Mouse (Mus musculus) kidney, embryonic 15.5 days (tissue): ENCODE data around the gene Aven. TPM values are rescaled to one million over a fixed set of nuclear protein-coding genes. Genes with fewer than 3 reads are reported as not detected.
"Not testable (repeated sequence)": the region's sequence is repeated elsewhere in the genome, so short reads cannot be mapped to it uniquely, and the experiment has no call there.

Source experiments
- ATAC-seq: fragments of 200-750 bp; cut with Nextera tagmentation; replicated peaks from 2 replicates; pipeline ENCODE4 v1.8.0; 2017; ENCODE audit warnings: moderate TSS enrichment; ENCODE audit not compliant: low FRiP score
- H3K27ac ChIP-seq: fragments of 300-500 bp; sonication (generic); 2 replicates; pipeline ENCODE4 v1.5.1; 2015; ENCODE audit warnings: mild to moderate bottlenecking, inconsistent platforms
- H3K27me3 ChIP-seq: fragments of 300-500 bp; sonication (generic); 2 replicates; pipeline ENCODE4 v1.6.1; 2015; ENCODE audit warnings: inconsistent platforms
- H3K36me3 ChIP-seq: fragments of 300-500 bp; sonication (generic); 2 replicates; pipeline ENCODE4 v1.6.1; 2015; ENCODE audit warnings: inconsistent platforms
- H3K4me1 ChIP-seq: fragments of 300-500 bp; sonication (generic); 2 replicates; pipeline ENCODE4 v1.6.1; 2015; ENCODE audit warnings: inconsistent platforms
- H3K4me2 ChIP-seq: fragments of 300-500 bp; sonication (generic); 2 replicates; pipeline ENCODE4 v1.6.1; 2015; ENCODE audit warnings: moderate library complexity, mild to moderate bottlenecking, inconsistent platforms
- H3K4me3 ChIP-seq: fragments of 300-500 bp; sonication (generic); replicated peaks from 2 replicates; pipeline ENCODE4 v1.5.1; 2015; ENCODE audit warnings: mild to moderate bottlenecking, inconsistent platforms
- H3K9ac ChIP-seq: fragments of 300-500 bp; sonication (generic); 2 replicates; pipeline ENCODE4 v1.6.1; 2015; ENCODE audit warnings: mild to moderate bottlenecking, inconsistent platforms
- H3K9me3 ChIP-seq: fragments of 300-500 bp; sonication (generic); replicated peaks from 2 replicates; pipeline ENCODE4 v1.6.1; 2016; ENCODE audit warnings: inconsistent platforms
- WGBS: fragments of 180-500 bp; shearing (Covaris S2); methylation state at CpG from one replicate; pipeline ENCODE4 v1.1.7; 2015; ENCODE audit warnings: mixed read lengths; 5-methylcytosine and 5-hydroxymethylcytosine counted together
- polyA plus RNA-seq: library from polyadenylated mRNA; unstranded; fragments of >200 nt; fragmentation: Nextera tagmentation; extraction: Ambion mirVana; gene quantifications from 2 replicates; pipeline ENCODE4 v1.2.1, GENCODE M21; 2015

Gene Aven
- 7.2 and 9.3 TPM in 2 replicates for polyA plus RNA-seq

DNA sequence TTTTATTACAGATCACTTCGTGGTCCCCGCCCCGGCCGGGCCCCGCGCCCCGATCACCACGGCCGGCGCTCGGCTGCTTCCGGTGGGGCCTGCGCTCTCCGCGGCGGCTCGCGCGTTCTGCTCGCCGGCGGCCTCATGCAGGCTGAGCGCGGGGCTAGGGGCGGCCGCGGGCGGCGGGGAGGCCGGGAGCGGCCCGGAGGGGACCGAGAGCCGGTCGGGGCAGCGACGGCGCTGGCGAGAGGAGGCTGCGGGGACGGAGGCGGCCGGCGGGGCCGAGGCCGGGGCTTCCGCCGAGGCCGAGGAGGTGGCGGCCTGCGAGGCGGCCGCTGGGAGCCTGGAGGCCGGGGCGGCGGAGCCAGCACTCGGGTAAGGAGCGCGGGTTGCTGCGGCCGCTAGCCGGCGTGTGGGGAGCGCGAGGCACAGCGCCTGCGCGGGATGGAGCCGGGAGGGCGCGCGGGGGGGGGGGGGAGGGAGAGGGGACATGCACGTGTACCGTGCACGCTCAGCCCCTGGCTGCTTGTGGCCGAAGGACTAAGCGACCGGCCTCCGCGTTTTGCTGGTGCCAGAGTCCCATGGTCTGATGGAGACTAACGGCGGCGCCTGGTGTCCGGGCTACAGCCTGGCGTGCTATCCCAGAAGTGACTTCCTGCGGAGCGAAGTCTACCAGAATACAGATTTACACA lies at the start of gene Aven:
Gene Aven, plus strand, starts transcription at position 109 of the 683 bp plus-strand sequence.
- Histone ChIP-seq H3K4me2 (peak within 1 kb of the TSS; percentile 60), H3K27ac (peak within 1 kb of the TSS; percentile 99), H3K4me1 (peaks cover 12% of the 10 kb centered on the region), H3K9ac (peak within 1 kb of the TSS; percentile 93), H3K36me3 (no peaks in the 10 kb centered on the region), H3K27me3 (no peaks in the 10 kb centered on the region), H3K9me3 (no peaks in the 10 kb centered on the region), H3K4me3 (peak within 1 kb of the TSS; percentile 77)
- under 1% methylated on average over 79 of the region's 87 CpGs for WGBS
- peak; percentile 96 for ATAC-seq

DNA sequence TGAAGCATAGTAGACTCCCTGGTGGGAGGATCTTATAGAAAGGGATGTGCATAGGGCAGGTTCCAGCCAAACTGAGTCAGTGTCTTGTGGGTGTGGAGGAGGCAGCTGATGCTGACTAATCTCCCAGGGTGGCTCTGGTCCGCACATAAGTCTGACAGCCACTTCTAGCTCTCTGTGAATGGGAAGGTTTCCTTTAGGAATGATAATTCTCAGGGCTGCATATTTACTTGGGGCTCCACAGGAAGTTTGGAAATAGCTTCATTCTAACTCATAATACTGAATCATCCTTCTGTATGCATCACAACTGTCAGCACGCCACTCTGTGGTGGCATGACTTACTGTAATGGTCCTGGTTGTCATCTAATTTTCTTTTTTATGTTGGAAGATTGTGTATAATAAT lies 49.3 kb upstream of the Aven start:
- Histone ChIP-seq H3K4me3 (no peak overlapping the region), H3K4me1 (no peaks in the 10 kb centered on the region), H3K36me3 (no peaks in the 10 kb centered on the region), H3K27ac (no peak overlapping the region), H3K9me3 (no peaks in the 10 kb centered on the region), H3K27me3 (no peaks in the 10 kb centered on the region), H3K9ac (no peak overlapping the region), H3K4me2 (no peak overlapping the region)
- 62% methylated on average over 2 of the region's 2 CpGs for WGBS
- ATAC-seq, result no peak

DNA sequence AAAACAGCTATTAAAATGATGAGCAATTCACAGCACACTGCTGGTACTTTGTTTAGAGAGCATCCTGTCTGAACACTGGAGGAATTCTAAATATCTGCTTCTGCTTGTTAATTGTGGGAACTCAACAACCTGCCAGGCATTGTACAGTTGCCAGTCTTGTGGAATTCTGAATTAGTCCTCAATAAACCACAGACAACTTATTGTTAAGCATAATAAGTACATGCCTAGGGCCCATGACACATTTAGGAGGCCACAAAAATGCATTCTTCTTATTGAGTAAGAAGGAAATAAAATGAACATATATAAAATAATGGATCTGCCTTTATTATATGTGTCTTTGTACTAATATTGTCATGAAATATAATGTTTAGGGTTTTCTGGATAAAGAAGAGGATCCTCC lies 47.3 kb upstream of the Aven start:
- no peaks in the 10 kb centered on the region for H3K9me3 ChIP-seq
- H3K4me2 ChIP-seq, result no peak overlapping the region
- H3K27me3 ChIP-seq, result no peaks in the 10 kb centered on the region
- no peak overlapping the region for H3K9ac ChIP-seq
- no peak overlapping the region for H3K27ac ChIP-seq
- H3K4me1 ChIP-seq, result no peaks in the 10 kb centered on the region
- H3K36me3 ChIP-seq, result no peaks in the 10 kb centered on the region
- H3K4me3 ChIP-seq, result no peak overlapping the region
- no peak for ATAC-seq

DNA sequence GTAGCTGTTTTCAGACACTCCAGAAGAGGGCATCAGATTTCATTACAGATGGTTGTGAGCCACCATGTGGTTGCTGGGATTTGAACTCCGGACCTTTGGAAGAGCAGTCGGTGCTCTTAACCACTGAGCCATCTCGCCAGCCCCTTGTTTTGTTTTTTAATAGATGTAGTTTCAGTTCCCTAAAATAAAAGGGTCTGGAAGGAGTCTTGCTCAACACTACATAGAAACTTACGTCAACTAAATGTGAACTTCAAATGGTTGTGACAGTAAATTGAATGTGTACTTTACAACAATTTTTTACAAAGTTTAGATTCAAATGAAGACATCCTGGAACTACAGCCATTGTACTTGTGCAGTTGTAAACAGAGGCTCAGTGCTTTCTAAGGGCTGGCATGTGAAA lies 44.7 kb upstream of the Aven start:
- H3K9me3 ChIP-seq, ATAC-seq, H3K36me3 ChIP-seq, H3K9ac ChIP-seq, H3K4me3 ChIP-seq, H3K27me3 ChIP-seq, H3K27ac ChIP-seq, H3K4me2 ChIP-seq, H3K4me1 ChIP-seq: not testable (repeated sequence)
- 80% methylated on average over 4 of the region's 4 CpGs for WGBS

DNA sequence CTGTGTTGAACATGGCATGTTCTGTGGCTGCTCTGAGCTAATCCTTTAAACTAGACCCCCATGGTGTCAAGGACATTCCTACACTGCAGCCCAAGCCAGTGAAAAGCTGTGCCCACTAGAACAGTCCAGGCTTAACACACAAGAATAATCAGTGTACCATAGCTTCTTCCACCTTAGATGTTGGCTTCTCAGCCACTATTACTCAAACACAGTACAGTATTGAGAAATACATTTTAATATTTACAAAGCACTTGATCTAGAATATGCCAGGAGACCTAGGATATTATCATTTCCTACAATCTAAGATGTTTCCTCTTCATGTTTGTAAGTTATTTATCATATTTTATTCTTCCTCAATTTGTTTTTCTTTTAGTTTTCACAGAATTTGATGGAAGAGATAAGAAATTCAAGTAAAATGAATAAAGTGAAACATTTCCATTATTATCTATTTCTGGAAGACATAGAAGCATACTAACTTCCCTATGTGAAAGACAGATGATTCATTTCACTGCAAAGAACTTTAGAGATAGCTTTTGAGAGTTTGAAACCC lies 44.2 kb upstream of the Aven start:
- no peak overlapping the region for H3K4me3 ChIP-seq

DNA sequence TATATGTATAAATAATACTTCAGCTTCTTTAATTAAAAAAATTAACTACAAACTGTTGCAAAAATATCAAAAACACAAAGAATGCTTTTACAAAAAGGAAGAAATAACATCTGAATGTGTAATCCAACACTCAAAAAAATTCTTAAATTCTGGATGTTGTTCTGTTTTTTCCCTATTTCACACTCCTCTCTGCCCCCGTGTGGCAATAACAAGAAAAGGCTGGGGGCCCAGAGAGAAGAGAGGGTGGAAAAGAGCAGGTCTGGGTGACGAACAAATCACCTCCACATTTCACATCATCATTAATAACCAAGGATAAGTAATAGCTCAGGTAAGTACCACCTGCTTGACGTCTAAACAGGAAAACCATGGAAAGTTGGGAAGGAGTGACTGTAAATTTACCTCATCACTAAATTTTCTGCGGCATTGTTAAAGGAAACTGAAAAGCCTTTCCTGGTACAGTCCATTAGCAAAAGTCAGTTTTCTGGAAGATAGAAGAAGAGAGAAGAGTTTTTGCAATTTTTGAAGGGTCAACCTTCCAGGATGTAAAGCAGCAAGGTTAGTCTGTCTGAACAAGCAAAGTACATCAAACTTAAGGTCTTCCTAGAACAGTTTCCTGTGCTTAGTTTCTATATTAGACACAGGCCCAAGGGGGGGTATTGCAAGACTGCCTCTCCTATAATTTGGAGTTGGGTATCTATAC lies 43.0 kb upstream of the Aven start:
- Histone ChIP-seq H3K27me3 (no peaks in the 10 kb centered on the region), H3K36me3 (no peaks in the 10 kb centered on the region), H3K4me3 (no peak overlapping the region), H3K4me2 (no peak overlapping the region), H3K9me3 (no peaks in the 10 kb centered on the region), H3K9ac (no peak overlapping the region), H3K4me1 (0 out of 2 replicates have a peak, but pooled peaks cover 5% of the 10 kb centered on the region), H3K27ac (no peak overlapping the region)
- ATAC-seq, result no peak
- WGBS, result 37% methylated on average over 4 of the region's 4 CpGs

More for the DNA sequence above, 44.2 kb upstream of the Aven start:
- Histone ChIP-seq H3K27ac (no peak overlapping the region), H3K4me2 (no peak overlapping the region), H3K36me3 (no peaks in the 10 kb centered on the region), H3K9me3 (no peaks in the 10 kb centered on the region), H3K9ac (no peak overlapping the region), H3K27me3 (no peaks in the 10 kb centered on the region), H3K4me1 (no peaks in the 10 kb centered on the region)
- no peak for ATAC-seq

DNA sequence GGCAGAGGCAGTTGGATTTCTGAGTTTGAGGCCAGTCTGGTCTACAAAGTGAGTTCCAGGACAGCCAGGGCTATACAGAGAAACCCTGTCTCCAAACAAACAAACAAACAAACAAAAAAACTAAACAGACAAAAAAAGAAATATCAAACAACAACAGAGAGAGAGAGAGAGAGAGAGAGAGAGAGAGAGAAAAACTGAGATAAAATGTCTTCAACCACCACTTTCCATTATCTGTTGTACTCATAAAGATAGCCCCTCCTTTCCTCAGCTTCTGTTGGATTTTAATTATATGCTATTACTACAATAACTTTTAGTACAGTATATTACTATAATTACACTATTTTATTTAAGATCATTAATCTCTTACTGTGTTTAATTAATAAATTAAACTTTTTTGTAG lies 40.3 kb upstream of the Aven start:
- peaks cover 14% of the 10 kb centered on the region for H3K4me1 ChIP-seq
- H3K9ac ChIP-seq, H3K27me3 ChIP-seq, H3K9me3 ChIP-seq, H3K27ac ChIP-seq, ATAC-seq, H3K4me2 ChIP-seq, H3K36me3 ChIP-seq, H3K4me3 ChIP-seq: not testable (repeated sequence)

DNA sequence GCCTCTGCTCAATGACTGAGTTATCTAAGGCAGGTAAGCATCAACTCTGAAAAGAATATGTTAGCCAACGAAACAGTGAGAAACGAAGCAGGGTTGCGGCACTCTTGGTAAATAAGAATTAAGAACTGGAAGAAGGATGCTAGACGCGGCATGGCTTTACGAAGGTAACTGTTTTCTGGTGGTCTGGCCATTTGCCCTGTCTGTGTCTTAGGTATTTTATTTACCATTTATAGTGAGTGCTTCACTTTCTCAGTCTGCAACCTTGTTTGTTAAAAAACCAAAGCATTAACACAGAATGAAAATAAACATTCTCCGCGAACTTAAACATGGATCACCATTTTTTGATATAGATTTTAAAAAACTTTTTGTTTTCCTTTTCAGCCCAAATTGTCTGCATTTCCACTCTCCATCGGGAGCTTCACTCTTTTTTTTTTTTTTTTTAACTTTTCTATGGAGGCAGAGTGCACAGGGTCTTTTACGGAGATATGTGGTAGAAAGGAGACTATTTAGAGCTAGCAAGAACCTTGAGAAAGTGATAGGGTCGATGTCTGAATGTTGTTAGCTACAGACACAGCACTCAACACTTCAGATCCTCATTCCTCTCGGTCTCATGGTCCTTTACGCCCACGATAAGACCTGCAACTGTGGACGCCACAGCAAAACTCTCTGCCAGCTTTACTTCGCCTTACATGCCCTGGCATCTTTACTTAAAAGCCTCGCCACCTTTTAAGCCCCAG lies 38.5 kb upstream of the Aven start:
- Histone ChIP-seq H3K36me3 (peaks cover 2% of the 10 kb centered on the region; the same call in 1 of the 2 replicates), H3K4me2 (peak overlapping the region; percentile 72), H3K9ac (peak overlapping the region; percentile 72), H3K9me3 (no peaks in the 10 kb centered on the region), H3K4me3 (peak overlapping the region; percentile 62), H3K4me1 (peaks cover 14% of the 10 kb centered on the region), H3K27me3 (no peaks in the 10 kb centered on the region), H3K27ac (0 out of 2 replicates have a peak overlapping the region, but pooled peaks have one; percentile 55)
- WGBS, result 32% methylated on average over 17 of the region's 17 CpGs
- peak; percentile 75; the same call in 1 of the 2 replicates for ATAC-seq

DNA sequence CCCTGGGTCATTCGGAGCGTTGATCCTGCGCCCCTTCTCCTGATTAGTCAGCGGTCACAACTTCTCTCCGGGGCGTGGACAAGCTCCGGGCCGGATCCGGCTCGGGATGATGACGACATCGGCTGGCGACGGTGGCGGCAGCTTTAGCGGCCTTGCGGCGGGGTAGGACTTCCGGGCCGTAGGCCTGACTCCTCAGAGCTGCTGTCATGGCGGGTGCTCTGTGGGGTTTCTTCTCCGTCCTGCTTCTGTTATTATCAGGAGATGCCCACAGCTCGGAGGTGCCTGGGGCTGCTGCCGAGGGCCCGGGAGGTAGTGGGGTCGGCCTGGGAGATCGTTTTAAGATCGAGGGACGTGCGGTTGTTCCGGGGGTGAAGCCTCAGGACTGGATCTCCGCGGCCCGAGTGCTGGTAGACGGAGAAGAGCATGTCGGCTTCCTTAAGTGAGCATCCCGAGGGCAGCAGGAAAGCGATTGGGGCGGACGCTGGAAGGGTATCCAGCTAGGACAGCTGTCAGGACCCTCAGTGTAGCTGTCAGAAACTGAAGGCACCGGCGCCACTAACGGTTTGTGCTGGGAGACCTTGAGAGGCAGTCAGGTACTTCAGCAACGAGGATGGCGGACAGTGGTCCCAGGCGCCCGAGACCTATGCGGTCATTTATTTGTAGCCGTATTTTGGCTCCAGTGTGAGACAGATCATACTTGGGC lies 37.8 kb upstream of the Aven start, which contains the start of gene Emc7:
Gene Emc7, plus strand, starts transcription at position 136 of the 703 bp plus-strand sequence.
- Histone ChIP-seq H3K9ac (peak within 1 kb of the TSS; percentile 72), H3K9me3 (no peaks in the 10 kb centered on the region), H3K27me3 (no peaks in the 10 kb centered on the region), H3K4me3 (peak within 1 kb of the TSS; percentile 62), H3K36me3 (peaks cover 6% of the 10 kb centered on the region), H3K27ac (peak within 1 kb of the TSS; percentile 55; the same call in 1 of the 2 replicates), H3K4me1 (peaks cover 14% of the 10 kb centered on the region), H3K4me2 (peak within 1 kb of the TSS; percentile 72)
- under 1% methylated on average over 49 of the region's 49 CpGs for WGBS
- ATAC-seq, result peak; percentile 99

DNA sequence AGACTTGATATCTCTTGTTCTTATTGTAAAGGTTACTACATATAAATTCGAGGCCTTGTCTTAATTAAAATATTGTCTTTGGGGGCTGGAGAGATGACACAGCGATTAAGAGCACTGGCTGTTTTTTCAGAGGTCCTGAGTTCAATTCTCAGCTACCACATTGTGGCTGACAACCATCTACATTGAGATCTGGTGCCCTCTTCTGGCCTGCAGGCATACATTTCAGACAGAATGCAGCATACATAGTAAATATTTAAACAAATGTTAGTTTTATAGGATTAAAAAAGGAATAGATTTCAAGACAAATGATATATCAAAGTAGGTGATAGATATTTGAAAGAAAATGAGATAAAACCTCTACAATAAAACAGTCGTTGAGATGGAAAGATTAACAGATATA lies 32.2 kb upstream of the Aven start:
- WGBS, result 88% methylated on average over 3 of the region's 3 CpGs

DNA sequence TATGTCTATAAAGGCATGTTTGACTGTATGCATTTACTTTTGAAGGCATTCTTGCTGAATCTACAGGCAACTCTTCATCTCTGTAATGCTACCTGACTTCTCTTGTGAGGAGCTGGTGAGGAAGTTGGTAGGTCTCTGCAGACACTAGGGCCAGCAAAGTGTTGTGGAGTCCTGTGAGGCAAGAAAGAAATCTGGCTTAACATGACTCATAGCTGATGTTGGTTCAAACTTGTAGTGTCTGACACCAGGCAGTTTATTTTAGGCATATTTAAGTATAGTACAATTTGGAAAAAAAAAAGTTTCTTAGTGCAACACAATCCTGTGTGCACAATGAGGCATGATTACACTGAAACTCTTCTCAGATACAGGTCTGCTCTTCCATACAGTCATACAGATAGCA lies 23.2 kb upstream of the Aven start:
- H3K4me1 ChIP-seq, result no peaks in the 10 kb centered on the region
- no peaks in the 10 kb centered on the region for H3K9me3 ChIP-seq
- no peak for ATAC-seq
- H3K9ac ChIP-seq, result no peak overlapping the region
- no peak overlapping the region for H3K4me3 ChIP-seq
- H3K4me2 ChIP-seq, result no peak overlapping the region
- no peak overlapping the region for H3K27ac ChIP-seq
- H3K27me3 ChIP-seq, result no peaks in the 10 kb centered on the region
- peaks cover 51% of the 10 kb centered on the region for H3K36me3 ChIP-seq

More for the DNA sequence above, 32.2 kb upstream of the Aven start:
- Histone ChIP-seq H3K4me2 (no peak overlapping the region), H3K9me3 (no peaks in the 10 kb centered on the region), H3K4me3 (no peak overlapping the region), H3K27ac (no peak overlapping the region), H3K36me3 (peaks cover 39% of the 10 kb centered on the region), H3K27me3 (no peaks in the 10 kb centered on the region), H3K9ac (no peak overlapping the region), H3K4me1 (peaks cover 7% of the 10 kb centered on the region)
- no peak for ATAC-seq
